Mouse (Mus musculus) limb, embryonic 12.5 days (tissue): ENCODE results near the gene Gosr2. TPM values are rescaled to one million over a fixed set of nuclear protein-coding genes. Genes with fewer than 3 reads are reported as not detected.

Experiments used
- ATAC-seq: fragments of 200-750 bp; cut with Nextera tagmentation; 2 replicates; pipeline ENCODE4 v1.8.0; 2017; ENCODE audit warnings: low read depth, moderate TSS enrichment; ENCODE audit not compliant: insufficient number of reproducible peaks, insufficient read depth, low FRiP score, low TSS enrichment
- H3K27ac ChIP-seq: fragments of 300-500 bp; sonication (generic); 2 replicates; pipeline ENCODE4 v1.5.1; 2016; ENCODE audit warnings: mild to moderate bottlenecking, moderate library complexity
- H3K27me3 ChIP-seq: fragments of 300-500 bp; sonication (generic); 2 replicates; pipeline ENCODE4 v1.6.1; 2016; ENCODE audit warnings: mild to moderate bottlenecking, moderate library complexity
- H3K36me3 ChIP-seq: fragments of 300-500 bp; sonication (generic); 2 replicates; pipeline ENCODE4 v1.6.1; 2016; ENCODE audit warnings: mild to moderate bottlenecking, moderate library complexity
- H3K4me1 ChIP-seq: fragments of 300-500 bp; sonication (generic); replicated peaks from 2 replicates; pipeline ENCODE4 v1.6.1; 2016
- H3K4me2 ChIP-seq: fragments of 300-500 bp; sonication (generic); 2 replicates; pipeline ENCODE4 v1.6.1; 2016; ENCODE audit warnings: mild to moderate bottlenecking, moderate library complexity
- H3K4me3 ChIP-seq: fragments of 300-500 bp; sonication (generic); replicated peaks from 2 replicates; pipeline ENCODE4 v1.5.1; 2016; ENCODE audit warnings: mild to moderate bottlenecking
- H3K9ac ChIP-seq: fragments of 300-500 bp; sonication (generic); replicated peaks from 2 replicates; pipeline ENCODE4 v1.6.1; 2016; ENCODE audit warnings: mild to moderate bottlenecking, moderate library complexity
- H3K9me3 ChIP-seq: fragments of 300-500 bp; sonication (generic); 2 replicates; pipeline ENCODE4 v1.6.1; 2016; ENCODE audit warnings: mild to moderate bottlenecking, moderate library complexity
- WGBS: fragments of 180-500 bp; shearing (Covaris S2); methylation state at CpG from one replicate; pipeline ENCODE4 v1.1.7; 2016; 5-methylcytosine and 5-hydroxymethylcytosine counted together
- polyA plus RNA-seq: library from polyadenylated mRNA; unstranded; fragments of >200 nt; fragmentation: Nextera tagmentation; extraction: Ambion mirVana; gene quantifications from 2 replicates; pipeline ENCODE4 v1.2.1, GENCODE M21; 2016

The Gosr2 gene
- polyA plus RNA-seq, 1 experiment from 2014 or later: 90.1 TPM

DNA sequence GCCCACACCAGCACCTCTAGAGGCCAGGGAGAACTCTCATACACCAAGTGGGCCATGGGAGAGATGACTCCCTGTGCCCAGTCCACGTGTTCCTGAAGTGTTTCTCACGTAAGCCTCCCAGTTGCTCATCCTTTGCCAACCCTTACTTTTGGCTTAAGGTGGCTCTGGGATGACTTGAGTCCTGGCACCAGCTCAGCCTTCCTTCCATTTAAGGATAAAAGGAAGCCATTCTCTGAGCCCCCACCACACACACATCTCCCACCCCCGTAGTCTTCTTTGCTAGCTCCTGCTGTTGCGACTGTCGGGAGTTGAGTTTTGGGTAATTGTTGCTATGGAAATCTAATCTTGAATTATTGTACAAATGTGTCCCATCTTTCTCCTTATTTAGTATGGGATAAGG, 35.2 kb downstream of the Gosr2 start:
- no peaks in the 10 kb centered on the region for H3K36me3 ChIP-seq
- H3K9ac ChIP-seq: no peak overlapping the region
- H3K27ac ChIP-seq: no peak overlapping the region
- no peak overlapping the region for H3K4me3 ChIP-seq
- WGBS: 85% methylated on average over 5 of the region's 5 CpGs
- H3K27me3 ChIP-seq: peaks cover 14% of the 10 kb centered on the region
- no peak overlapping the region for H3K4me2 ChIP-seq
- peaks cover 18% of the 10 kb centered on the region for H3K4me1 ChIP-seq
- ATAC-seq: no peak
- no peaks in the 10 kb centered on the region for H3K9me3 ChIP-seq

DNA sequence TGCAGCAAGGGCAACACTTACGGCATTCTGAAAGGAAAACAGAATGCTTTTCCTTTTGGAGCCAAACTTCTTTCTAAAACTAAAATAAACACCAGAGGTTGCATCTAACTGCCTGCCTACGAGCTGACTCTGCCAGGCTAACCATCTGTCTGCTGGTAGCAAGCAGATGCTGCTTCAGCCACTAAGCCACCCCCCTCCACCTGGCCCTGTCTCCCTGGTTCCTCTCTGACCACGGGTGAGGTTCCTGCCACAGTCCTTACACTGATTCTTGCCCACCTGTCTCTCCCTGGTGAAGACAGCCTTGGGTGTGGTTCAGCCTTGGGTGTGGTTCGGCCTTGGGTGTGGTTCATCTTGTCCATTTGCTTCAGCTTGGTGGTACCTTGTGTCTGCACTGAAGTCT, 35.8 kb downstream of the Gosr2 start:
- Histone ChIP-seq H3K36me3 (no peaks in the 10 kb centered on the region), H3K4me2 (no peak overlapping the region), H3K4me3 (no peak overlapping the region), H3K27me3 (peaks cover 20% of the 10 kb centered on the region), H3K27ac (no peak overlapping the region), H3K9ac (no peak overlapping the region), H3K4me1 (peaks cover 12% of the 10 kb centered on the region), H3K9me3 (no peaks in the 10 kb centered on the region)
- ATAC-seq: no peak
- WGBS: 54% methylated on average over 3 of the region's 4 CpGs

DNA sequence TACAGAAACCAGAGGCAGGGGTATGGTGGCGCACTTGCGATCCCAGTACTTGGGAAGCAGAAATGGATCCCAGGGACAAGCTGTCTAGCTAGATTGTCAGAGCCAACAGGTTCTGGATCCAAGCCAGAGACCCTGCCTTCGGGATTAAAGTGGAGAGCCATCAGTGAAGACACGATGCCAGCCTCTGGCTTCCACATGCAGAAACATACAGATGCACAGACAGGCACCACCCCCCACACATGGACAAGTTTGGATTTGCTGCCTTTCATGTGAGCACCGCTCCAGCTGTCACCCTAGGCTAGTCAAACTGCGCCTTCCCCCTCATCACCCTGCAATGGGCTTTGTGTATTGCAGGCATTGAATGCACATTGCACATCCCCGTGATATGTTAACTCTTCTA, 39.5 kb downstream of the Gosr2 start:
- Histone ChIP-seq H3K4me2 (no peak overlapping the region), H3K27ac (no peak overlapping the region), H3K9ac (no peak overlapping the region), H3K9me3 (no peaks in the 10 kb centered on the region), H3K27me3 (peaks cover 47% of the 10 kb centered on the region), H3K4me3 (no peak overlapping the region), H3K4me1 (no peaks in the 10 kb centered on the region), H3K36me3 (no peaks in the 10 kb centered on the region)
- 88% methylated on average over 7 of the region's 7 CpGs for WGBS
- ATAC-seq: no peak

DNA sequence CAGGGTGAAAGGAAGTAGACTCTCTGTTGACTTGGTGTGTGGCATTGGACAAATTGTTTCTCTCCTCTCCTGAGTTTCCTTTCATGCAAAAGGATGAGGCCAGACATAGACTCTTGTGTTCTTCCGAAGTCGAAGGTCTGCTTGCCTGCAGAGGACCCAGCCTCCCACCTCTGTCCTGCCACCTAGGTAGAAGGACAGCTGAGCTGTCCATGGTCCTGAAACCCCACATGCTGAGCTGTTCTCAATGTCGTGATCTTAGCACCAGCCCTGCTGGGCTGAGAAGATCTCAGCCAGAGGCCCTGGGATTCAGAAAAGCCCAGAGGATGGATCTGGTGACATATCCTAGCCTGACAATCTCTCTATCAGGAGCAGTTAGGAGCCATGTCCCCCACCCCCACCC, 41.2 kb downstream of the Gosr2 start:
- H3K9ac ChIP-seq: no peak overlapping the region
- H3K27me3 ChIP-seq: peaks cover 62% of the 10 kb centered on the region
- H3K36me3 ChIP-seq: no peaks in the 10 kb centered on the region
- no peak overlapping the region for H3K27ac ChIP-seq
- ATAC-seq: no peak
- H3K4me2 ChIP-seq: no peak overlapping the region
- H3K4me3 ChIP-seq: no peak overlapping the region
- WGBS: 4% methylated on average over 3 of the region's 3 CpGs
- no peaks in the 10 kb centered on the region for H3K9me3 ChIP-seq
- no peaks in the 10 kb centered on the region for H3K4me1 ChIP-seq

DNA sequence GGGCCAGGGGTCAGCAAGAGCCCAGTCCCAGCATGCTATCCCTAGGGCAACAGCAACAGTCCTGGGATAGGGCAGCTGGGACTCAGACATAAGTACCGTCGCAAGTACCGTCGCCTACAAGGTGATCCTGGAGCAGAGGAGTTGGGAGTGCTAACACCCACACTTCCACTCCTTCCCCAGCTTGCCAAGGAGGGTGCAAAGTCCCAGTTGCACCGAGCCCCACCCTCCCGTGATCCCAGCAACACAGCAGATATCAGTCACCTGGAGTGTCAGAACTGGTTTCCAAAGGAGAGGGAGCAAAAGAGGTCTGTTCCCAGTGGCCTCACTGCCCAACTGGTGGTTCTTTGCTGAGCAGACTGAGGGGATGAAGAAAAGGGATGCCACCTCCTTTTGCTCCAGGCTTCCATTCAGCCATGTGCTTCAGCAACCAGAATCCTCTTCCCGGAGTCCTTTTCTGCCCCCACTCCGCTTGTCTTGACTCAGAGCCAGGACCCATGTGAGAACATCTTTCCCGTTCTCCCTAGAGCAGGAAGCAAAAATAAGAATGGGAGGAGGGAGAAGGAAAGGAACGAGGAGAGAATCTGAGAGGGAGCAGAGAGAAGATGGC, 44.2 kb downstream of the Gosr2 start:
- Histone ChIP-seq H3K9me3 (no peaks in the 10 kb centered on the region), H3K4me3 (no peak overlapping the region), H3K9ac (no peak overlapping the region), H3K36me3 (no peaks in the 10 kb centered on the region), H3K27ac (no peak overlapping the region), H3K4me2 (no peak overlapping the region), H3K4me1 (peaks cover 15% of the 10 kb centered on the region), H3K27me3 (peaks cover 91% of the 10 kb centered on the region)
- 74% methylated on average over 10 of the region's 10 CpGs for WGBS
- no peak for ATAC-seq

DNA sequence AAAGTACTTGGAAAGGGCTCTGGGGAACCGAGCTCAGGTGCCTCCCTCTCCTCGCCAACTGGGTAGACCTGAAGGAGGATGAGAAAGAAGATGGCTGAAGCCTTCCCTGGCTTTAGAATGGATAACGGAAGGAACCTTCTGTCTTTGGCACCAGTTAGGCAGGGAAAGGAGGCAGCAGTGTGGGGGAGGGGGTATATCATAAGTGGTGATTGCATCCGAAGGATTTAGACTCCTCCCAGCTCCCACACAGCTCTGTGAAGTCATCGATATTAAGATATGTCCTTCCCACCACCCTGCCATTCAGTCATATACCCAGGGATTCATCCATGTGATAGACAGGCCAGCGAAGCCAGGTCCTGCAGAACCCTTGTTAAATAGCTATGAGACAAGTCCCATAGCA, 46.3 kb downstream of the Gosr2 start:
- no peaks in the 10 kb centered on the region for H3K36me3 ChIP-seq
- no peak overlapping the region for H3K9ac ChIP-seq
- WGBS: 85% methylated on average over 6 of the region's 6 CpGs
- H3K4me1 ChIP-seq: peaks cover 22% of the 10 kb centered on the region
- H3K4me2 ChIP-seq: no peak overlapping the region
- H3K9me3 ChIP-seq: no peaks in the 10 kb centered on the region
- H3K4me3 ChIP-seq: no peak overlapping the region
- peaks cover 97% of the 10 kb centered on the region for H3K27me3 ChIP-seq
- ATAC-seq: no peak
- H3K27ac ChIP-seq: no peak overlapping the region

DNA sequence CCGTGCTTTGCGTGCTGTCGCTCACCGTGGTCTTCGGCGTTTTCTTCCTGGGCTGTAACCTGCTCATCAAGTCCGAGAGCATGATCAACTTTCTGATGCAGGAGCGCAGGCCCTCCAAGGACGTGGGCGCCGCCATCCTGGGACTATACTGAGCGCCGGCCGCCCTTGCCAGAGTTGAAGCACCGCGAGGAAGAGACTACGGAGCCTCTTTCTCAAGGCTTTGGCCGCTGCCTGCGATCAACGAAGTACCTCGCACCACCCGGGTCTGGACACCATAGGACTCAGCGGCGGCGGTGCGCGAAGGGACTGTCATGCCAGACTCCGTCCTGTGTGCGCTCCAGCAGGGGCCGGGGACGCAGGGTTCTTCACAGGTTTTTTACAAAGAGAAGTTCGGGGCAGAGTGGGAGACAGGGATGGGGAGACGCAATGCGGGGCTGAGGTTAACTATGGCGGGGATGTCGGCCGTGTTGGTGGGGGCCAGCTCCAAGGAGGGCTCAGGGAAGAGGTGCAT, 47.7 kb downstream of the Gosr2 start:
- H3K9me3 ChIP-seq: no peaks in the 10 kb centered on the region
- H3K9ac ChIP-seq: peak overlapping the region; percentile 18; the same call in 1 of the 2 replicates
- H3K4me1 ChIP-seq: peaks cover 31% of the 10 kb centered on the region
- H3K4me2 ChIP-seq: peak overlapping the region; percentile 76
- H3K4me3 ChIP-seq: peak overlapping the region; percentile 43
- peaks cover 87% of the 10 kb centered on the region for H3K27me3 ChIP-seq
- H3K36me3 ChIP-seq: no peaks in the 10 kb centered on the region
- ATAC-seq: no peak
- 2% methylated on average over 37 of the region's 37 CpGs for WGBS
- no peak overlapping the region for H3K27ac ChIP-seq

DNA sequence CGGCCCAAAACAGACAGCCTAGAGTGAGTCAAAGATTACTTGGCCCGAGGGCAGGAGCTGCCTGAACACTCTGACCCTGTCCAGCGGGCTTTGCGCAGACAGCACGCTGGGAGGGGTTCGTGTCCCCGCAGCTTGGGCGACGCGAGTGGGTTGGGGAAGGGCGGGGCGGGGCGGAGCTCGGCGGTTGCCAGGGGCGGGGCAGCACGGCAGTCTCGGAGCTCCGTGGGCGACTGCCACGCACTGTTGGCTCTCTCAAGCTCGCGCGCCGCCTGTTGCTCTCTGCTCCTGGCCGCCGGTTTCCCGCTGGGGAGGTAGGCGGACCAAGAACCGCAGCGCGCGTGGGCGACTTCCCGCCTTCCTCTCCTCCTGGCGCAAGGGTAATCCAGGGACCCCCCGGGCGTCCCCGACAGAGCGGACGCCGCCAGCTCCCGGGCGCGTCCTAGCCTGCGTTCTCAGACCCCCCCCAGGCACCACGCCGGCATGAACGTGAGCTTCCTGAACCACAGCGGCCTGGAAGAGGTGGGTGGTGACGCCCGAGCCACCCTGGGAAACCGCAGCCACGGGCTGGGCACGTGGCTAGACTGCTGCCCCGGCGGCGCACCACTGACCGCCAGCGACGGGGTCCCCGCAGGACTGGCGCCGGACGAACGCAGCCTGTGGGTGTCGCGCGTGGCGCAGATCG, 48.3 kb downstream of the Gosr2 start, which contains the start of gene Rprml:
TSS of gene Rprml (plus strand) at position 270 of the 682 bp plus-strand sequence.
- peak within 1 kb of the TSS; percentile 76 for H3K4me2 ChIP-seq
- no peak within 1 kb of the TSS for H3K27ac ChIP-seq
- H3K9ac ChIP-seq: peak within 1 kb of the TSS; percentile 18; the same call in 1 of the 2 replicates
- peaks cover 81% of the 10 kb centered on the region for H3K27me3 ChIP-seq
- H3K9me3 ChIP-seq: no peaks in the 10 kb centered on the region
- H3K4me3 ChIP-seq: peak within 1 kb of the TSS; percentile 43
- H3K4me1 ChIP-seq: peaks cover 31% of the 10 kb centered on the region
- no peak for ATAC-seq
- no peaks in the 10 kb centered on the region for H3K36me3 ChIP-seq
- WGBS: 2% methylated on average over 68 of the region's 71 CpGs

DNA sequence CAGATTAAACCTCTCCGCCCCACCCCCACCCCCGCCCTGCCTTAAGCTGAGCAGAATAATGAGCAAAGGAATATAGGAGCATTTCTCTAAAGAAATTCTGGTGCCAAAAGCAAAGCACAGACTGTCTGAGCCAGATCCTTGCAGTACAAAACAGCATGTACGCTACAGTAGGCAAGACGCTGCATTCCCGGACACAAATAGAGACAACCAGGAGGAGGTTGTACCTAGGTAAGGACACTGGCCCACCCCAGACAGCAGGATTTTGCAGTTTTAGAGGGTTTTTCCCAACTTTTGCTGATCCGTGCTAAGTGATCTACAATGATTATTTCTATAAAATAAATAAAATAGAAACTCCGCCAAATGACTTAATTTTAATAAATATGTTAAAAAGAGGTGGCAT, 49.0 kb downstream of the Gosr2 start:
- H3K27ac ChIP-seq: no peak overlapping the region
- WGBS: 31% methylated on average over 7 of the region's 7 CpGs
- H3K36me3 ChIP-seq: no peaks in the 10 kb centered on the region
- no peak for ATAC-seq
- peaks cover 73% of the 10 kb centered on the region for H3K27me3 ChIP-seq
- no peaks in the 10 kb centered on the region for H3K9me3 ChIP-seq
- H3K4me2 ChIP-seq: 0 out of 2 replicates have a peak overlapping the region, but pooled peaks have one; percentile 76
- peaks cover 31% of the 10 kb centered on the region for H3K4me1 ChIP-seq
- H3K9ac ChIP-seq: no peak overlapping the region
- no peak overlapping the region for H3K4me3 ChIP-seq

DNA sequence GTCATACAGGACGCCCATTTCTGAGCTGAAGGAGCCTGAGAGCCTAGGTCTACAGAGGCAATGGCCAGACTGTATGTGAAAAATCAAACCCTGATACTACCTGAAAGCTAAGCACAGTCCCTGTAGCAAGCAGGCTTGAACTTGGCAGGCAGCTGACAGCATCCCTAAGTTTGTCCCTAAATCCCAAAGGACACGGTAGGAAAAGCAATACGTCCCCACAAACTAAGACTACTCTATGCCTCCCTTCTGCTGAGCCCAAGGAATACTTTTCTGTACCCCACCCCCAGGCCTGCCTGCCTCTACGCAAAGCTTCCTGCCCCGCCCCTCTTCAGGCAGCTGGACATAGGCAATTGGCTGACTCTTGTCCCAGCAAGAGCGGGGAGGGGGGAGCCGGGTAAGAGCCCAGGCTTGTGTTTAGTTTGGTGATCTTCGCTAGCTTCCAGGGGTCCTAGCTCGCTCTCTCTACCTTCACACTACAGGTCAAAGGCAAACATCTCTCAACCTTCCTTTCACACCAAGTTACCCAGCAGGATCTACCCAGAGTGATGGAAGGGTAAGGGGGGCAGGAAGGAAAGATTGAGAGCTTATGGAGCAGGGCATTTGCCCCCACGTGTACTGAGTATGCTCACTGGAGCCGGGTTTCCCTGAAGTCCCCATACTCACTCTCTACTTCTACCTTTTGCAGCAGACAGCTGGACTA, 49.6 kb downstream of the Gosr2 start:
- H3K4me3 ChIP-seq: no peak overlapping the region
- ATAC-seq: no peak

DNA sequence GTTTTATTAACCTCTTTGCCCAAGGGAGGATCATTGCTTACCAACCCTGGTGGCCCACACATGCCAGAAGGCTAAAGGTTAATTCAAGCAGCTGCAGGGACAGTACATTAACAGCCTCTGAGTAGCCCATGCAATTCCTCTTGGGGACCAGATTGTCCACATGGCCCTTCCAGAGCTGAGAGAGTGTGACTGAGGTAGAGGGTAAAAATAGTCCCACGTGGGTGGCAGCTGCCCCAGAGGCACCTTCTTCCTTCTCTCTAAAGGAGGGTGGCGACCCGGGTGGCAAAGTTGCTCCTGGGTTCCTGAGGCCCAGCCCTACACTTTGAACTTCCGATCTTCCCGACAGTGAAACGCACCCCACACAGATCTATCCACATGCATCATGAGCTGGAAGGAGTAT, 51.4 kb downstream of the Gosr2 start:
- H3K4me3 ChIP-seq: no peak overlapping the region
- no peak overlapping the region for H3K4me2 ChIP-seq
- H3K36me3 ChIP-seq: no peaks in the 10 kb centered on the region
- no peak for ATAC-seq
- peaks cover 31% of the 10 kb centered on the region for H3K4me1 ChIP-seq
- H3K9me3 ChIP-seq: no peaks in the 10 kb centered on the region
- peaks cover 50% of the 10 kb centered on the region for H3K27me3 ChIP-seq
- H3K9ac ChIP-seq: no peak overlapping the region
- H3K27ac ChIP-seq: no peak overlapping the region
- 45% methylated on average over 6 of the region's 6 CpGs for WGBS

More for the DNA sequence above, 49.6 kb downstream of the Gosr2 start:
- Histone ChIP-seq H3K4me2 (0 out of 2 replicates have a peak overlapping the region, but pooled peaks have one; percentile 8), H3K27ac (no peak overlapping the region), H3K9ac (no peak overlapping the region), H3K27me3 (peaks cover 67% of the 10 kb centered on the region), H3K9me3 (no peaks in the 10 kb centered on the region), H3K36me3 (no peaks in the 10 kb centered on the region), H3K4me1 (peaks cover 31% of the 10 kb centered on the region)
- 8% methylated on average over 11 of the region's 11 CpGs for WGBS
